Mouse (Mus musculus) kidney, adult 9 months (tissue): ENCODE measurements around the gene Erich3.
"Not testable (repeated sequence)": the region's sequence is repeated elsewhere in the genome, so short reads cannot be mapped to it uniquely, and the experiment has no call there.

ENCODE experiments used
- DNase-seq: peaks from one replicate; pipeline ENCODE4 v3.0.0; 2022

The Erich3 gene

DNA sequence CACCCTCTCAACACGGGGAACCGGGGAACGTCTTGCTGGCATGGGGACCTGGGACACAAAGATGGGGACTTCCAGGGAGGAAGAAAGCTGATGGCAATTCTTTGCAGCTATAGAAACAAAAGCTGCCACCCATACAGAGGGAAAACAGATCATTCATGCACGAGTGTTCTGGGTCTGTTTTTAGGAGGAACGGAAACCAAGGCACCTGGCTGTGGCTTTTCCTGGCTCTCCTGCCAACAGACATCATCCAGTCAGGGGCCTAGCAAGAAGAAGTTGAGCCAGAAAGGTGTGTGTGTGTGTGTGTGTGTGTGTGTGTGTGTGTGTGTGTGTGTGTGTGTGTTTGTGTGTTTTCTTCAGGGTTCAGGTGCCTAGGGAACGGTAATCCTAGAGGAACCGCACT is at the start of gene Erich3:
Gene Erich3, plus strand, starts transcription at position 315 of the 400 bp plus-strand sequence.
- no peak for DNase-seq

DNA sequence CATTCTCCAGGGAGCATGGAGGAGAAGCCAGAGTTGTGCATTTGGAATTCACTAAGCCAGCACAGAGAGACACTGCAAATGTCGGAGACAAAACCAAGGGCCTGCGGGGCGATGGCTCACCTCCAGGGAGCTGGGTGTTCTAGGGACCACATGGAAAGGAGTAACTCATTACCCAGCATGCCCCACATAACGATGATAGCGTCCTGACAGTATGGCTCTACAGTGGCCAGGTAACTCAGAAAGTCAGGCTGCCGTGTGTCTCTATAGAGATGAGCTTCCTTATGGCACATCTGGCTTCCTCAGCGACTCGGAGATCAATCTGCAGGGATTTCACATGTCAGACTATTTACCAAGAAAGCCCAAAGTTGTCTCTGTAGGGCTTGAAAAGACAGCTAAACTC is 48.9 kb upstream of the Erich3 start:
- no peak for DNase-seq

DNA sequence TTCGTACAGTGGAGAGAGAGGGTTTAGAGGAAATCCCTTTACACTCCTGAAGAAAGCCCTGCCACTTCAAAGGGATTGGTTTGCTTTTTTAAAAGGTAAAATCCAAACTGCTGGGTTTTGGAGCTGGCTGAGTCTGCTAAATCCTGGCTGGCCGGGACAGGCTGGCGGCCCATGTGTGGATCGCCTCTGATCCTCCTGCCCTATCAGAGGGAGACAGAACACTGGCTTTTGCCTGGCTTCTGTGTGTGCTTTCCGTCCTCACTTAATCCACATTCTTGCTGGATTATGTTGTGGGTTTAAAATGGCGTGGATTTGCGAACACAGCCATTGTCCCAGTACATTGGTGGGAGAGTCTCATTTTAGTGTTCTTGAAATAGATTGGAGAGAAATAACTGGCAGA is 48.4 kb upstream of the Erich3 start:
- no peak for DNase-seq

DNA sequence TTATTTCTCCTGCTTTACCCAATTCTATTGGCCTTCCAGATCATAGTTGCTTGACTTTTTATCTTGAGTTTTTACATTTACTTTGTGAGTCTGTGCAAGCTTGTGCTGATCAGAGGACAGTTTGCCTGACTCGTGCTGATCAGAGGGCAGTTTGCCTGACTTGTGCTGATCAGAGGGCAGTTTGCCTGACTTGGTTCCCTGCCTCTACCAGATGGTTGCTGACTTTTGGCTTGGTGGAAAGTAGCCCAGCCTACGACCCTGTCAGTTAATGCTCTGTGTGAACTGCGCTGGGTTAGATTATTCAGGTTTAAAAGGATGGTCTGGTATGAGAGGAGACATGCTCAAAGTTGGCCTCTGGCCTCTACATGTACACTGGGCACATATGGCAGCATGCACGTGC is 47.6 kb upstream of the Erich3 start:
- no peak for DNase-seq

DNA sequence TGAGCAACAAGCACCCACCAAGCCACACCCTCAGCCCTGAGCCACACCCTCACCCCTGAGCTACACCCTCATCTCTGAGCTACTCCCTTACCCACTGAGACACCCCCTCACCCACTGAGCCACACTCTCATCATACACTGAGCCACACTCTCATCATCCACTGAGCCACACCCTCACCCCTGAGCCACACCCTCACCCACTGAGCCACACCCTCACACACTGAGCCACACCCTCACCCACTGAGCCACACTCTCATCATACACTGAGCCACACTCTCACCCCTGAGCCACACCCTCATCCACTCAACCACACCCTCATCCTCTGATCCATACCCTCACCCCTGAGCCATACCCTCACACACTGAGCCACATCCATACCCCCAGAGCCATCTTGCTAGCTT is 35.4 kb upstream of the Erich3 start:
- no peak for DNase-seq

DNA sequence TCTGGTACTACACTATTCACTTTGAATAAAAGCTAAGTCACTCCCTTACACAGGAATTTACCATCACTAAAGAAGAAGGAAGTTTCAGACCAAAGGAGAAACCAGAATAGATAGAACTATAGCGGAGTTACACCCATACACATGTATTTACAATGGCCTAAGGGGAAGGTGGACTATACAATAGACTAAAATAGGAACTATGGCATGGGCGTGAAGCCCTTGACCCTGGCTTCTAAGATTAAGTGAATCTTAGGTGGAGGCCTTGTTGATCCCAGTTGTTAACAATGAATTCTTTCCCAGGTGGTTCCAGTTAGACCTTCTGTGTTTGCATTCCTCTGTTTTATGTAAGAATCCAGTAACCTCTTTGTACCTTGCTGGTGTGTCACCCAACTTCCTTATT is 32.4 kb upstream of the Erich3 start:
- not testable (repeated sequence) for DNase-seq

DNA sequence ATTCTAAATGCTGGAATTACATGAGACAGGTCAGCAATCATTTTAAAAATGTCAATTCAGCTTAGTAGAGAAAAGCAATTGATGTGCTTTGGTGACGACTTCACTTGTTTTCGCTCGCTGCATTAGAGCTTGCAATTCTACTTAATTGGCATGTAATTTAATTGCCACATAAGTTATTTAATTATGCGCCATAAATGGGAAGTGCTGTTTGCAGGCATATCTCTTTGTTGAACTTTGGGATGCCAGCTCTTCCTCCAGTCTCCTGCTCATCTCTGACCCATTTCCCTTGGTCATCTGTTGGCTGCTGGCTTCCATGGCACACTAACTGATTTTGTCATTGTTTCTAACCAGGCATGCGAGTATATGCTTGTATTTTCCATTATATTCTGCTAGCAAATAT is 30.6 kb upstream of the Erich3 start:
- DNase-seq: no peak

DNA sequence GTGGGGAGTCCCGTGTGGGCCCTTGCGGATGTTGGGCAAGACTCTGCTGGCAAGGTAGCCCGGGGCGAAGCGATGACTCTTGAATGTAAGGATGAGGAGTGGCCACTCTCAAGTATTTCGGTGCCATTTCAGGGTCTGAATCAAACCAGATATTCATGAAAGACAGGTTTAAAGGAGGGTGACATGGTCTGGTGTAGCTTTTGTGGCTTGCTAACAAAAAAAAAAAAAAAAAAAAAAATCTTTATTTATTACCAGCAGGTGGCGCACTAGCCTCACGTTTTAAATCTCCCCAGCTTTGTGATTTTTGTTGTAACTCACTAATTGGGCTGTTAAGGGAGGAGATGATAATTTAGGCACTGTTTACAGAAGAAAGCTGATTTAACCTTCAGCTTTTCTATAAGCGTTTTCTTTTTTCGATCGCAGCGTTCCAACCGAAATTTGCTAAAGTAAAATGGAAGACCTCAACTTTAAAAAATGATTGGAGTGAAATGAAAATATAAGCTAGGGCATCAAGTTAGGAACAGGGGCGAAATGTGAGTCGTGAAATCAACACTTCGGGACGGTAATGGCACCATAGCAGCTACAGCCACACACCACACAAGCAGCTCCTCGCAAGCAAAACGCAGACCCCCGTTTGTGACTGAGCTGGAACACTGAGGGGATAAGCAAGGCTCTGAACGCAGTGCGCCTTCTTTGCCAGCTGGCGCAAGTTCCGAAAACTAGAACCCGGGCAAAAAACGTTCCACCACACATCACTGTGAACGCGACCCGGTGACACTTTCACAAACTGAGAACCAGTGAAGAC is 16.8 kb upstream of the Erich3 start:
- DNase-seq: peak; percentile 11

DNA sequence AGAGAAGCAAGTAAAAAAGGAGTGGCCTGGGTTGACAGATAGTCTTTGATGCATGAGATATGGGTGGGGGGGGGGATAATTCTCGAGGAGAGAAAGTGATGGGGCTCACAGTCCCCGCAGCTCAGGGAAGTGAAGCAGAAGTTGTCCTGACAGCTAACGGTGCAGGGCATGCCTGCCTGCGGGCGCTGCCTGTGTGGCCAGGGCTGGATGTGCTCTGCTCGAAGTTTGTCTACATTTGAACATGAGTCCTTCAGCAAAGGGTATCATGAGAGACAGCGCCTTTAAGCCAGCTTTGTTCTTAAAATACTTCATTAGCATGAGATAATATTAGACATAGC is 16.2 kb upstream of the Erich3 start:
- no peak for DNase-seq

DNA sequence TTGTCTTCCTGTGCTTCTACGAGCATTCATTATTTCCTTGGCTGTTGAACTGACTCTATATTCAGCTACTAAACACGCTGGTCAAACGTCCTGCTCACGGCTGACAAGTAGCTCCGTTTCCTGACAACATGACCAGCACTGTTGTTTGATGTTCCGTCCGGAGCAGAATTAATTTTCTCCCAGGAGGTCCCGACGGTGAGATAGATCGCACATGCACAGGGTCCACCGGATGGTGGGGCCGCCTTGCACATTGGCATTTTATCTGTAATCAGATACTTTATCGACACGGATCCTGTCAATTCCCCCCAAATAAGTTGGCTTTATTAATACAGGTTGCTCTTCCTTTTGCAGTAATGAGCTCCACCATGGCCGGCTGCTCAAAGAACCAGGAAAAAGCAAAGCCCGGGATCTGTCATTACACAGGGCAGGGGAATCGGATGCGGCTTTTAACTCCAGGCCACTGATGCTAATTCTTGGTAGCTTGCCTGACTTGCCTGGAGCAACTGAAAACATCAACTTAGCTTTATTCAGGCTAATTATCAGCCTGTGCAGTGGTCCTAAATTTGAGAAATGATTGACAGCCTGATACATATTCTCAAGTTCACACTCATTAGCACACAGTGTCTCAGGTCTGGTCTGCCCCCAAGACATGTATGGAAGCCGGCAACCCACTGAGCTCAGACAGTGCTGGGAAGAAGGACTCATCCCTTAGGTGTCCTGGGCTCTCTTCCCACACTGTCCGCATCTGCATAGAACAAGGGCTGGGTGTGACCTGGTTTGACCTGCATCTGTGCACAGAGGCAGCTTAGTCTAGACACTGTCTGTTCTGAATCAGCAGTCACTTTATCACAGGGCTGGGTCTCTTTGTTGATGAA is 14.0 kb upstream of the Erich3 start:
- DNase-seq: no peak

DNA sequence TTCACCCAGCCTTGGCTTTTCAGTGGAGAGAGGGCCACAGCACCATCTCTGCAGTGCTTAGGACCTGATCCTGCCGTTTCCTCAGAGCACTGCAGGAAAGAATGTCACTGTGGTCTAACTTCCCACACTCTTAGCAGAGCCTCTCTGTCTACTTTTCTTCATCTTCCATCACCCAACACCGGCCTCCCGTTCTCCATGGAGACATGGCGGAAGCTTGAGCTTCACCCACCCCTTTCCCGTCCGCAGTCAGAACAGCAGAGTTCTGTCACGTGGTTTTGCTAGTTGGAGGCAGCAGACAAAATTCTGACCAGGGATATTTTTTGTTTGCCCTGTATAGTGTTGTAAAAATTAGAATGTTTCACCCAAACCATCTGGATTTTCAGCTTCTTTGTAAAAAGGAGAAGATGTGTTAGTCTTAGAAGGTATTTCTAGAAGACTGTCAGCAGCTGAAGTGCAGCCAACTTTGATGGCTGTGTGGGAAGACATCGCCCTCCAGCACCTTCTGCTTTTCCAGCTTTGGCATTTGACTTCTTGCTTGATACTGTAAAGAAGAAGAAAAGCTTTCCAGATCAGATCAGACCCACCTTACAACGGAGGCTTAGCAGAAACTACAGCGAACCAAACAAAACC is 12.4 kb upstream of the Erich3 start:
- DNase-seq: no peak

DNA sequence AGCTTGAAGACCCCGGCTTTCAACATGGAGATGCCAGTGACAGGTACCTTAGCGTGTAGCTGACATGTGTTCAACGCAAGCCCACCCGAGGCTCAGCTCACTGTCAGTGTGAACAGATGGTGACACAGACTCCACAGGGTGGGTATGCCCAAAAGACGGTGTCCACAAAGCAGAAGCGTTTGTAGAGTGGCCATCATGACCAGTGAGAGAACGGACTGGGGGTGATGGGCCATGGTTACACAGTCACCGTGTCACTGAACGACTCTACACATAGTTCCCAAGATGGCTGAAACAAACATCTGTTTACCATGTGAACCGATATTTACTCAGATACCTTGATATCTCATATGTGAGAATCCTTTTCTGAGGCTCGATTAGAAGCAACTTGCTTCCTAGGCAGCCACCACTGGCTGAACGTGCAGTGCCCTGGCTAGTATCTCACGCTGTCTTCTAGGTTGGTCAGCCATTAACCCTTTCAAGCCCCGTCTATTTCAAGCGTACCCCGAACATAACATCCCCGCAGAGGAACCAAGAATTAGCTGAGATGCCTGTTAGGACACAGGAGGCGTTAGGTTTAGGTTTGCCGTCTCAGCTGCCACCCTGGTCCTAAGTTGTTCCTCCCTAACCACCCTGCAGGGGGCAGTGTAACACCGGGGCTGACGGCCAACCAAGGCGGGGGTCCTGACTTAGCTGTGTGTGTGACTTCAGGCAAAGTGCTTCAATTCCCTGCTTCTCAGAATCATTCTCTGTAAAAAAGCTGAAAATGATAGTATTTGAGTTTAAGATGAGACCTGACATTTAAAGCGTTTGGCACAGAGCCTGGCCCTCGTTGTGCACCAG is 10.9 kb upstream of the Erich3 start:
- DNase-seq: peak; percentile 31

DNA sequence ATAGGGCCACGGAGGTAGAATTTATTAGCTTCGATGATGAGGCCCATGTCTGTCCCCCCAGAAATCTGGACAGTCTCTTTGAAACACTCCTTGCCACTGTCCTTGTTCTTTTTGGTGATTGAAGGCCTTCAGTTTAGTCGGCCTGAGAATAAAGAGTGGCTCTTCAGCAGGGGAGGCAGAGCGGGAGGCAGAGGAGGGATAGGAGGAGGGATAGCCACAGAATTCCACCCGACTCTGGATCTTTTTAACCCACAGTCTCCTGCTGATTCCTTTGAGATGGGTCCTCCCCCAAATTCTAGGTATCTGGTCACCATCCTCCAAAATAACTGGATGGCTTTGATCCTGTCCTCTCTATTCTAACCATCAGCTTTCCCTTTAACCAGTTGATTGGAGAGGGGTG is 10.2 kb upstream of the Erich3 start:
- no peak for DNase-seq

DNA sequence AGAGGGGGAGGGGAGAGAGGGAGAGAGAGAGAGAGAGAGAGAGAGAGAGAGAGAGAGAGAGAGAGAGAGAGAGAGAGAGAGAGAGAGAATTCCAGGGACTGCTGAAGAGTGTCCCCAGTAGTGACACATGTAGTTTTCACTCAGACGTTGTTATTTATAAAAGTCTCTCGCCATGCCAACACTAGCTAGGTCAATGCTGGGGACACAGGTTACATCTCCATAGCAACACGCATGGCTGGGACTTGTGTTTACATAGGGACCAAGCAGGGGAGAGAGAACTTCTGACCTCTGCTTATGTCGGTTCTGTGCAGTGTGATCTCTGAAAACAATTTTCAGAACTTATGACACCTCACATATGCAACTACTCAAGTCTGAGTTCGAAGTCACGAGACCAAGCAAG is 9.4 kb upstream of the Erich3 start:
- no peak for DNase-seq

DNA sequence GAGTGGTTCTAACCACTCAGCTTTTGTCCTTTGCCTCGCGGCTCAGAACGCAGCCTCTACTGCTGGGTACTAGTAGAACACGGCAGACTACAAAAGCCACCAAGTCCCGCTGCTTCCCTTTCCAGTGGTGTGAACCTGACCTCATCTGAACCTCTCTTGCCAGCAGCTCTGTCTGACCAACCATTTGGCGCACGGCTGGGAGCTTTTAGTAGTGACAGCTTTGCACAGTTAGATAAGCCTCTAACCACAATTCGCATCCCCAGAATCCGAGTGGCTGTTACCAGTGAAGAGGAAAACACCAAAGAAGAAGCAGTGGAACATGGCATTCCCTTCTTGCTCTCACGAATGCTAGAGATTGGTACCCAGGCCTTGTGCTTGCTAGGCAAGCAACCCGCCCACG is 8.8 kb upstream of the Erich3 start:
- no peak for DNase-seq

DNA sequence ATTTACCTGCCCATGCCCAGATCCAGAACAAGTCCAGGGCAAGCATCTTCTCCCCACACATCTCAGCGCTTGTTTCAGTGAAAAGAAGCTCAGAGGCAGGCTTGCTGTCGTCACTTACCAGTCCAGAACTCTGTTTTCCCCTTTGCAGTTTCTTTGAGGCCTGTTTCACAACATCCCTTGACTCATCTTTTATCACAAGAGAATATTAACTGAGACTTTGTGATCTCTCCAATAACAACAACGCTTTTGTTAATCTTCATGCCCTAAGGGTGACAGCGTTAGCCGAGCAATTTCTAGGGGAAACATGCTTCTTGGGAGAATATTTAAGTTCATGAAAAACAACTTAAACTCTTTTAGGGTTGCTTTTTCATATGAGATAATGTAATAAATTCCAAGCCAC is 7.9 kb upstream of the Erich3 start:
- DNase-seq: no peak

DNA sequence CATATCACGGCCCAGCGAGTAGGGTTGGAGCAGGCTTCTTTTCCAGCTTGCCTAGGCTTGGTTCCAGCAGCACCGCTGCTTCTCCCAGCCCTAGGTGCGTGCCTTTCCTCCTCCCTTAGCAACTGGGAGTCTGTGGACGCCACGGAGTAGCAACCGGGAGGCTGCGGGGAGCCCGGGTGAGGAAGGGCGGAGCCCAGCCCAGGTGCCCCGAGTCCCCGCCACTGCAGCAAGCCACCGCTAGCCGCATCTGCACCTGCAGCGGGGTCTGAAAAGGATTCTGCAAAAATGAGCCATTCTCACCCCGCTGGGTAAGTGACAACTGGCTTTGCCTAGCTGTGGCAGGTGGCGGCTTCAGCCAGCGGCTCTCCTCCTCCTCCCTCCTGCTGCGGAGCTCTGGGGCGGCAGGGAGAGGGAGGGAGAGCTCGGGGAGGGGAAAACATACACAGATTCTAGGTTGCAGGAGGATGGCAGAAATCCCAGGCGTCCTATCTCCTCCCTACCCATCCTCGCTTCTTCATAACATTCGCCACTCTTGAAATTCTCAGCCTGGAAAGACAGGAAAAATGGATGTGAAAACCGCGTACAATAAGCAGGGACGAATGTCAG is 420 bp downstream of the Erich3 start:
- DNase-seq: peak; percentile 4

DNA sequence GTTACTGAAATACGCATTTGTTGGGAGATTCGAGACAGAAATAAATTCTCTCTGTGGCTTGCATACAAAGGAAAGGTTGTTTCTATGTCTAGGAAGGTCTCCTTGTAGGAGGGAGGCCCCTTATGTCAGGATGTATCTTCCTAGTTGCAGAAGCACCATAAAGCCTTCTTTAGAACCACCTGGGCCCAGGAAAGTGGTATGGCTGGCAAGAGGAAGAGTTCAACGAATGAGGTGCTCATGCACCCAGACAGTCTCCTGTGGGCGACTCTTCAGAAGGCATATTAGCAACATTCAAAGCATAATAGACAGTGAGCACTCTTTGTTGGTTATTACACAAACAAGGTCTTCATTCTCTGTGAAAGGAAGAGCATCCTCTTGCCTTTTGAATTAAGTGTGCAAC is 977 bp downstream of the Erich3 start:
- no peak for DNase-seq

DNA sequence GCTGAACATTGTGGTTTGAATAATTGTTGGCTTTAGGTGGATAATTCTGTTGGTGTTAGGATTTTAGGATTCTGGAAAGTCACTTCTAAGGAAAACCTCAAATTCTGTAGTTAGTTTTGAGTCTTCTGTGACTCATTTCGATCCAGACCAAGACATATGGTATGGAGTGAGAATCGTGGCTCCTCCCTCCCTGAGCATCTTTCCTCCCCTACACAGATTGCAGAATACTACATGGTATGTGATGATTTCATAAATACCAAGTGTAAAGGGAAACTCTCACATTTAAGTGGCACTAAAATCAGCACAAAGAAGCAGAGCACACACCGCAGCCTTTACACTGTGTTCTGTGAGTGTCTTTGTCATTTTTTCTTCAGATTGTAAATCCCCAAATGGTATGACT is 4.8 kb downstream of the Erich3 start:
- DNase-seq: no peak

DNA sequence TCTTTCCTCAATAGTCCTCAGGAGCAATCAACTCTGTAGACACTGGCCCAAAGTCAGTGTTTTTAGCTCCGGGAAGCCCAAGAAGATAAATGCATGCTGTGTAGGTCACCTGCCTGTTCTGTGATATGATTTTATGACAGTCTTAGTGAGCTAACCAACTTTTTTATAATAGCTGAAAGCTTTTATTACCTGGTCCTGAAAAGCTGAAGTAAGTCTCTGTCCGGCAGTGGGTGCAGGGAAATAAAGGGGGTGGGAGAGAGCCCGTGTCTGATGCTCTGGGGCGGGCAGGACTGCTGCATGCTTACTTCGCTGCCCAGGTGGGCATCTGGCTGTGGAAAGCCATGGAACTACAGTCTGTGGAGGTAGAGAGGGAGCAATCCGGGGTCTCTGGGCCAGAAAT is 6.9 kb downstream of the Erich3 start:
- no peak for DNase-seq

DNA sequence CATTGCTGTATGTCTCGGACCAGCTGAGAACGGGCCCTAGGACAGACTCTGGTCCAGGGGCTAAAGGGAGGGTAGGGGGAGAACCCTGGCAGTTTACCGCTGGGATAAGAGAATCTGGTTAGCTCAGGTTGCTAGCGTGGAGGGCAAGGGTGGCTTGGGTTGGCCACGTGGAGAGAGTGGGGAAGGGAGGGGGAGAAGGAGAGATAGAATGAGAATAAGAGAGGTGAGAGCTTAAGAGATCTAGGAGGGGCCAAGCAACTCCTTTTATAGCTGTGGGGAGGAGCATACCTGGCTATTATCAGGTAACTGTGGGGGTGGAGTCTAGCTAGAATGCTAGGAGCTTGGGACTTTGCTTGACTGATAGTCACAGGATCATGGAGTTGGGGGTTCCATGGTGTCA is 7.4 kb downstream of the Erich3 start:
- DNase-seq: no peak

DNA sequence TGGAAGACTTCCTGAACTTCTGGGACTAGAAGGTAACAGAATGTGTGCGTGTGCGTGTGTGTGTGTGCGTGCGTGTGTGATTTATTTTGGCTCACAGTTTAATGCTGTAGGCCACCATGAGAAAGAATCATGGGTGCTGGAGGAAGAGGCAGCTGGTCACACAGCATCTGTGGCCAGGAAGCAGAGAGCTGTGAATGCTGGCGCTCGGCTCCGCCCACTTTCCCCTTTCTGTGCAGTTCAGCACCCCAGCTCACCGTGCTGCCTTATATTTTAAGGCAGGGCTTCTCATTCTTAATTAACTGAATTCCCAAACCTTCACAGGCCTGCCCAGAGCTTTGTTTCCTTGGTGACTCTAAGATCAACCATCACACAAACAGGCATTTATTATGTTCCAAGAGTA is 9.7 kb downstream of the Erich3 start:
- no peak for DNase-seq

DNA sequence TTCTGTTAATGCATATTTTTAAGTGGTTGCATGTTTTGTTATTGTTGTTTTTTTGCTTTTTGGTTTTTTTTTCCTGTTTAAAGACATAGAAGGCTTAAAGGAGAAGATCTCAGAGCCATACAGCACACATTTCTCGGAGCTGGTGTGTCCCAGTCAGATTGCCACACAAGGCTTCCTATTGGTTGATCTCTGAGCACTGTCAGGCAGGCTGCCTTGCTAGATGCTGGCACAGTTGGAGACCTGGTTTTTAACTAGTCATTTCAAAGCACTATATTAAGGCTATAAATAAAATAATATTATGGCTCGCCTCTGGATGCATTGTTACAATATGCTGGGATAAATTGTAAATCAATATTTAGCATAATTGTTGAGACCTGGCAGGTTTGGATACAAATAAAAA is 18.9 kb downstream of the Erich3 start:
- no peak for DNase-seq
